Mouse (Mus musculus) heart, adult 2 months (tissue): ENCODE measurements around the gene Gdf15.

ENCODE experiments used
- CTCF ChIP-seq: fragments of 200-600 bp; IDR thresholded peaks from 2 replicates; pipeline ENCODE4 v1.8.1; 2022; ENCODE audit warnings: antibody characterized with exemption, mild to moderate bottlenecking, moderate library complexity
- EP300 ChIP-seq: fragments of 200-500 bp; IDR thresholded peaks from 2 replicates; pipeline ENCODE4 v1.6.1; 2011; ENCODE audit warnings: low read depth, low read length, control low read depth; ENCODE audit not compliant: insufficient read depth
- POLR2A ChIP-seq: fragments of 200-500 bp; IDR thresholded peaks from 2 replicates; pipeline ENCODE4 v1.6.1; 2011; ENCODE audit warnings: mild to moderate bottlenecking, low read depth, low read length, control low read depth; ENCODE audit not compliant: insufficient read depth

DNA sequence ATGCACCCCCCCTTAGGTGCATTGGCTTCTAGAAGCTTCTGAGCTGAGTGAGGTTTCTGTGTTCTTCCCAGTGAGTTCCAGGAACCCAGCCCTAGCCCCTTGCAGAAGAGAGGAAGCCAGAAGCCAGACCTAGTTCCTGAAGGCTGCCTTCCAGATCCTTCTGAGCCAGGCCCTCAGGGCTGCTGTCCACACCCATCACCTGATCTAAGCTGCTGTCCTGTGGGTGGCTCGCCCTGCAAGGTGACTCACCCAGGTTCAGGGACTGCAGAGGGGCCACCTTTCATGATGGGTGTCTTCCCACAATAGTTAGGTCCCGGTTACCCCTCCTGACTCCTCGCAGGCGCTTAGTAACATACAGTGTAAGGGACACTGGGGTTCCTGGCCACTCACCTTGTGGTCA, 47.1 kb upstream of the Gdf15 start:
- TF ChIP-seq POLR2A = no peak
- no peak for TF ChIP-seq CTCF
- TF ChIP-seq EP300 = no peak
